8 mouse cellular contexts compared by ENCODE assay signal in genomic region chr15:78876258-78876696, GRCm38 (mm10). TPM values are rescaled to one million over a fixed set of nuclear protein-coding genes. Genes with fewer than 3 reads are reported as not detected.
DNase-seq lines count a peak whose midpoint lies in the region; ATAC-seq and TF ChIP-seq lines count a peak whose summit lies in the region.

No protein-coding gene starts in this region.

- peaks cover 13% of the 10 kb centered on the region for H3K4me1 ChIP-seq in embryonic facial prominence, embryonic 14.5 days (ENCODE audit: control insufficient read depth, insufficient read depth, low read length)
- peaks cover 5% of the 10 kb centered on the region for H3K4me1 ChIP-seq in heart, adult 2 months (ENCODE audit: control insufficient read depth, insufficient read depth, low read length)
- peaks cover 23% of the 10 kb centered on the region for H3K4me1 ChIP-seq in limb, embryonic 12.5 days (replicated peaks)
- H3K4me1 ChIP-seq in midbrain, embryonic 13.5 days (replicated peaks): peaks cover 39% of the 10 kb centered on the region

- H3K9ac ChIP-seq in embryonic facial prominence, embryonic 14.5 days (ENCODE audit: low read depth, low read length): peak overlapping the region; percentile 95
- peak overlapping the region; percentile 57 for H3K9ac ChIP-seq in heart, adult 2 months (ENCODE audit: low read depth, low read length)
- H3K9ac ChIP-seq in limb, embryonic 12.5 days (replicated peaks): peak overlapping the region; percentile 81
- peak overlapping the region; percentile 87 for H3K9ac ChIP-seq in midbrain, embryonic 13.5 days (replicated peaks)

- no peaks in the 10 kb centered on the region for H3K27me3 ChIP-seq in embryonic facial prominence, embryonic 14.5 days (replicated peaks; ENCODE audit: control insufficient read depth, insufficient read depth, low read length)
- no peaks in the 10 kb centered on the region for H3K27me3 ChIP-seq in heart, adult 2 months (ENCODE audit: control insufficient read depth, insufficient read depth, low read length)
- no peaks in the 10 kb centered on the region for H3K27me3 ChIP-seq in limb, embryonic 12.5 days
- no peaks in the 10 kb centered on the region for H3K27me3 ChIP-seq in midbrain, embryonic 13.5 days

- peak overlapping the region; percentile 100 for H3K27ac ChIP-seq in embryonic facial prominence, embryonic 14.5 days (replicated peaks; ENCODE audit: low read depth, low read length)
- H3K27ac ChIP-seq in heart, adult 2 months: peak overlapping the region; percentile 99
- peak overlapping the region; percentile 99 for H3K27ac ChIP-seq in limb, embryonic 12.5 days
- H3K27ac ChIP-seq in midbrain, embryonic 13.5 days: peak overlapping the region; percentile 99

- peak overlapping the region; percentile 77 for H3K4me3 ChIP-seq in embryonic facial prominence, embryonic 14.5 days (ENCODE audit: low read depth, low read length)
- peak overlapping the region; percentile 85 for H3K4me3 ChIP-seq in heart, adult 2 months
- H3K4me3 ChIP-seq in limb, embryonic 12.5 days (replicated peaks): peak overlapping the region; percentile 70
- H3K4me3 ChIP-seq in midbrain, embryonic 13.5 days (replicated peaks): peak overlapping the region; percentile 78

- TF ChIP-seq EP300 in heart, adult 2 months (IDR thresholded peaks at IDR 0.05; ENCODE audit: insufficient read depth, low read depth, low read length): no peak

- TF ChIP-seq CTCF in heart, adult 2 months (IDR thresholded peaks at IDR 0.05): peak; percentile 91

- H3K9me3 ChIP-seq in embryonic facial prominence, embryonic 14.5 days (ENCODE audit: control insufficient read depth, low read length): no peaks in the 10 kb centered on the region
- no peaks in the 10 kb centered on the region for H3K9me3 ChIP-seq in limb, embryonic 12.5 days
- no peaks in the 10 kb centered on the region for H3K9me3 ChIP-seq in midbrain, embryonic 13.5 days

- H3K36me3 ChIP-seq in embryonic facial prominence, embryonic 14.5 days (ENCODE audit: control insufficient read depth, insufficient read depth, low read length): peaks cover 8% of the 10 kb centered on the region
- H3K36me3 ChIP-seq in heart, adult 2 months (ENCODE audit: control insufficient read depth, insufficient read depth, low read length): no peaks in the 10 kb centered on the region
- peaks cover 13% of the 10 kb centered on the region for H3K36me3 ChIP-seq in limb, embryonic 12.5 days
- H3K36me3 ChIP-seq in midbrain, embryonic 13.5 days: peaks cover 12% of the 10 kb centered on the region

- peak overlapping the region; percentile 91 for H3K4me2 ChIP-seq in embryonic facial prominence, embryonic 14.5 days (ENCODE audit: low read depth, low read length)
- H3K4me2 ChIP-seq in limb, embryonic 12.5 days: peak overlapping the region; percentile 73
- peak overlapping the region; percentile 83 for H3K4me2 ChIP-seq in midbrain, embryonic 13.5 days (replicated peaks)

- peak; percentile 54 for ATAC-seq in embryonic facial prominence, embryonic 14.5 days (ENCODE audit: low read depth)
- ATAC-seq in limb, embryonic 12.5 days (ENCODE audit: insufficient number of reproducible peaks, insufficient read depth, low FRiP score, low TSS enrichment, low read depth): no peak
- peak; percentile 48 for ATAC-seq in midbrain, embryonic 13.5 days

- 3% methylated on average over 17 of the region's 17 CpGs for WGBS in embryonic facial prominence, embryonic 14.5 days
- WGBS in heart, adult 2 months: 4% methylated on average over 17 of the region's 17 CpGs
- 4% methylated on average over 17 of the region's 17 CpGs for WGBS in limb, embryonic 12.5 days
- 3% methylated on average over 17 of the region's 17 CpGs for WGBS in midbrain, embryonic 13.5 days

- intact Hi-C loops in heart, adult 2 months (cut with DNase I): no loop called here

- no peaks in the 10 kb centered on the region for H3K79me2 ChIP-seq in heart, adult 2 months (replicated peaks; ENCODE audit: control insufficient read depth, insufficient read depth, low read length)

- DNase-seq in 3134 (ENCODE audit: extremely low read depth, insufficient read length, low spot score): peak; percentile 82
- peak; percentile 58 to 60 for DNase-seq in adrenal gland, postnatal 4 days (ENCODE audit: low spot score in 2 of 2)
- DNase-seq in embryonic facial prominence, embryonic 14.5 days (ENCODE audit: low spot score): peak; percentile 96
- DNase-seq in heart, adult 2 months: peak; percentile 76 to 79
- DNase-seq in kidney, adult 8-10 months: peak; percentile 93 to 94
- DNase-seq in spleen, adult 12 weeks (ENCODE audit: low spot score): peak; percentile 50

- peak; percentile 47; the same call in 1 of the 2 replicates for TF ChIP-seq POLR2A in heart, adult 2 months (IDR thresholded peaks at IDR 0.05; ENCODE audit: insufficient read depth, low read depth, low read length)

RNA-seq across cellular contexts. Expression of gene Gga1, which starts 0.7 kb away (rescaled TPM):
- total RNA-seq in adrenal gland, postnatal 4 days (2021): 10 to 100 TPM; 58.8 to 65.5 TPM
- 42.5 and 46.9 TPM in 2 replicates for polyA plus RNA-seq in embryonic facial prominence, embryonic 14.5 days (2014; fragmentation: Nextera tagmentation; extraction: Ambion mirVana)
- 10 to 100 TPM; 42.2 to 44.4 TPM for total RNA-seq in heart, adult 2 months (2021)
- 44.7 and 52.7 TPM in 2 replicates for polyA plus RNA-seq in heart, adult 2 months (2012; rRNA removed)
- polyA plus RNA-seq in limb, embryonic 12.5 days (2016; fragmentation: Nextera tagmentation; extraction: Ambion mirVana): 45.9 and 47.4 TPM in 2 replicates
- polyA plus RNA-seq in midbrain, embryonic 13.5 days (2015; fragmentation: Nextera tagmentation; extraction: Ambion mirVana): 47.8 and 49.2 TPM in 2 replicates

RNA-seq across cellular contexts. Expression of gene Lgals2, which starts 20.9 kb away (rescaled TPM):
- 1 to 10 TPM; 2.6 to 2.9 TPM for total RNA-seq in adrenal gland, postnatal 4 days (2021)
- polyA plus RNA-seq in embryonic facial prominence, embryonic 14.5 days (2014; fragmentation: Nextera tagmentation; extraction: Ambion mirVana): 0.89 and 1.4 TPM in 2 replicates
- not detected for total RNA-seq in heart, adult 2 months (2021)
- 0.59 and 1.5 TPM in 2 replicates for polyA plus RNA-seq in heart, adult 2 months (2012; rRNA removed)
- not detected in 2 replicates for polyA plus RNA-seq in limb, embryonic 12.5 days (2016; fragmentation: Nextera tagmentation; extraction: Ambion mirVana)
- polyA plus RNA-seq in midbrain, embryonic 13.5 days (2015; fragmentation: Nextera tagmentation; extraction: Ambion mirVana): 1.1 TPM in 1 of 2 replicates, not detected in the other

RNA-seq across cellular contexts. Expression of gene Gm49510, which starts 23.2 kb away (rescaled TPM):
- total RNA-seq in adrenal gland, postnatal 4 days (2021): not detected
- 0.58 and 0.98 TPM in 2 replicates for polyA plus RNA-seq in embryonic facial prominence, embryonic 14.5 days (2014; fragmentation: Nextera tagmentation; extraction: Ambion mirVana)
- total RNA-seq in heart, adult 2 months (2021): not detected
- polyA plus RNA-seq in heart, adult 2 months (2012; rRNA removed): 0.04 TPM in 1 of 2 replicates, not detected in the other
- polyA plus RNA-seq in limb, embryonic 12.5 days (2016; fragmentation: Nextera tagmentation; extraction: Ambion mirVana): 0.16 and 0.41 TPM in 2 replicates
- 0.12 TPM in 1 of 2 replicates, not detected in the other for polyA plus RNA-seq in midbrain, embryonic 13.5 days (2015; fragmentation: Nextera tagmentation; extraction: Ambion mirVana)

RNA-seq across cellular contexts. Expression of gene Sh3bp1, which starts 23.3 kb away (rescaled TPM):
- 10 to 100 TPM; 25.3 to 26.0 TPM for total RNA-seq in adrenal gland, postnatal 4 days (2021)
- 40.8 and 44.1 TPM in 2 replicates for polyA plus RNA-seq in embryonic facial prominence, embryonic 14.5 days (2014; fragmentation: Nextera tagmentation; extraction: Ambion mirVana)
- 1 to 10 TPM; 2.6 to 3.3 TPM for total RNA-seq in heart, adult 2 months (2021)
- polyA plus RNA-seq in heart, adult 2 months (2012; rRNA removed): 12.6 and 19.2 TPM in 2 replicates
- 37.0 and 40.3 TPM in 2 replicates for polyA plus RNA-seq in limb, embryonic 12.5 days (2016; fragmentation: Nextera tagmentation; extraction: Ambion mirVana)
- 2.5 and 4.9 TPM in 2 replicates for polyA plus RNA-seq in midbrain, embryonic 13.5 days (2015; fragmentation: Nextera tagmentation; extraction: Ambion mirVana)

RNA-seq across cellular contexts. Expression of gene Cdc42ep1, which starts 33.9 kb away (rescaled TPM):
- total RNA-seq in adrenal gland, postnatal 4 days (2021): 10 to 100 TPM; 56.7 to 59.1 TPM
- polyA plus RNA-seq in embryonic facial prominence, embryonic 14.5 days (2014; fragmentation: Nextera tagmentation; extraction: Ambion mirVana): 30.8 and 36.1 TPM in 2 replicates
- total RNA-seq in heart, adult 2 months (2021): 10 to 100 TPM; 30.8 to 37.1 TPM
- polyA plus RNA-seq in heart, adult 2 months (2012; rRNA removed): 62.3 and 71.8 TPM in 2 replicates
- polyA plus RNA-seq in limb, embryonic 12.5 days (2016; fragmentation: Nextera tagmentation; extraction: Ambion mirVana): 14.3 and 15.8 TPM in 2 replicates
- 7.0 and 8.5 TPM in 2 replicates for polyA plus RNA-seq in midbrain, embryonic 13.5 days (2015; fragmentation: Nextera tagmentation; extraction: Ambion mirVana)
